Mouse (Mus musculus) layer of hippocampus, adult 9-10 months (tissue): Measurements from ENCODE around the gene Riok2.

Experiments used
- DNase-seq: peaks from one replicate; pipeline ENCODE4 v3.0.0; 2022; ENCODE audit warnings: low spot score

The Riok2 gene

GRCm38 (mm10) chr17:17408137-17408536 lies 34.0 kb downstream of the Riok2 start:
- DNase-seq: no peak

- no peak for DNase-seq
These were observed 34.8 kb downstream of the Riok2 start for GRCm38 (mm10) chr17:17408720-17409478.

GRCm38 (mm10) chr17:17409601-17410000 lies 35.5 kb downstream of the Riok2 start:
- DNase-seq: no peak

- DNase-seq: no peak
These were observed 37.3 kb downstream of the Riok2 start for GRCm38 (mm10) chr17:17411443-17411842.

DNA sequence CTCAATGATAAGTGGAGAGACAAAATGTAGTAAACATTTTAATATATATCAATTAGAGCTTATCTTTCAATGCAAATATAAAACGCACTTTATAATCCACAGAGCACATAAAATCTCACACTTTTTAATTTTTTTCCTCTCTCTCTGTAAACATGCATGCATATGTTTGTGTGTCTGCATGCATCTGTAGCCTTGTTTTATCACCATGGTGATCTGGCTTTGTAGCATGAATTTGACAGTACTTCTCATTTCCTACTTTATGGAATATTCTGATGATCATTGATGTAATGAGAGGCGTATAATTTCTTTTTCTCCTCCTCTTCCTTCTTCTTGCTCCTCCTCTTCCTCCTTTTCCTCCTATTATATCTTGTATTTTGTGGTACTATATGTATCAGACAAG lies 38.1 kb downstream of the Riok2 start:
- no peak for DNase-seq

- DNase-seq: no peak
These were observed 40.1 kb downstream of the Riok2 start for GRCm38 (mm10) chr17:17414206-17414605.

GRCm38 (mm10) chr17:17424609-17425307 lies 50.6 kb downstream of the Riok2 start:
- DNase-seq: no peak

DNA sequence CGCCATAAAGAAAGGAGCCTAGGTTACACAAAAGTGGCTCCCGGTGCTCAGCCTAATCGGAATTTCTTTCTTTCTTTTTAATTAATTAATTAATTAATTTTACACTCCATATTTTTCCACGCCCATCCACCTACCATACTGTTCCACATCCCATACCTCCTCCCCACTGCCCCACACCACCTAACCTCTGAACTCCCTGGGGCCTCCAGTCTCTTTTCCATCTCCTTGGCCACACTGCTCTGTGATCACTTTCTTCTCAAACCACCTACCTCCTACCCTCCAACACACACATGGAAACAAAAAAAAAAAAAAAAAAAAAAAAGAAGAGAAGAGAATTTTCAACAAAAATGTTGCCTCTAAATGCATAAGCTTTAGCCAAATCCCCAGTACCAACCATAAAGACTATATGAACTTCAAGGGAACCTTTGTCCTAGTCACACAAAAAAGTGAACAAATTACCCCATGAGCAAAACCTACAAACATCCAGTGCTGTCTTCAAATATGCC lies 51.3 kb downstream of the Riok2 start:
- DNase-seq: no peak

DNA sequence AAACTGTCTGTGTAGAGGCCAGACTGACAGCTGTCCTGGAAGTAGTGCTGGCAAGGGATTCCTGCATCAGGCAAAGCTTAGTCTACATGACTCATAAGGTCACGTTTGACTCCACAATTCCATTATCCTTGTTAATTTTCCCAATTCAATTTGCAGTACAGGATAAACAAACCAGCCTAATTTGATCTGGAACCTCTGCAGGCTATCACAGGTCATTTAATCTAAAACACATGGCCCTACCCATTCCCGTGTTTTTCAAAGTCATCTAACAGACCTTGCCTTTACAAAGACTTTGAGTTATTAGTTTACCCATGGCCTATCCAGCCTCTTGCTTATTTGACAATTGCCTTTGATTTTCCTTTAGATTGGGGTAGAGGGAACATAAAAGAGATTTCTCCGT lies 51.8 kb downstream of the Riok2 start:
- no peak for DNase-seq

DNA sequence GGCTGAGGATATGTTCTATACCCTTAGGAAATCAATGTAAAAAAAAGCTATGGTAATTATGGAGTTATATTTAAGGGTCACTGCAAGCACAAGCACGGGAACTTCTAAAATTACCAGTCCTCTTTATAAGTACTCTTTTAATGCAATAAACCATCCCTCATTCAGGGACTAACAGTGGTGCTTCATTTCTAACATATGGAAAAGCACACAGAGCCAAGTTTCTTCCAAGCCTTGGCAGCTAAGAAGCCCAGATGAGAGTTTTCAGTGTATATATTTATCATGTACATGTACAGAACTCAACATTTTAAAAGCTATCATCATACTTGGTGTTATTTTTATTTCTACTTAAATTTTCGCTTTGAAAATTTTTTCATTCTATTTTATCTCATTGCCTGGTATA lies 54.8 kb downstream of the Riok2 start:
- no peak for DNase-seq

- no peak for DNase-seq
These were observed 59.6 kb downstream of the Riok2 start for GRCm38 (mm10) chr17:17433679-17434078.

DNA sequence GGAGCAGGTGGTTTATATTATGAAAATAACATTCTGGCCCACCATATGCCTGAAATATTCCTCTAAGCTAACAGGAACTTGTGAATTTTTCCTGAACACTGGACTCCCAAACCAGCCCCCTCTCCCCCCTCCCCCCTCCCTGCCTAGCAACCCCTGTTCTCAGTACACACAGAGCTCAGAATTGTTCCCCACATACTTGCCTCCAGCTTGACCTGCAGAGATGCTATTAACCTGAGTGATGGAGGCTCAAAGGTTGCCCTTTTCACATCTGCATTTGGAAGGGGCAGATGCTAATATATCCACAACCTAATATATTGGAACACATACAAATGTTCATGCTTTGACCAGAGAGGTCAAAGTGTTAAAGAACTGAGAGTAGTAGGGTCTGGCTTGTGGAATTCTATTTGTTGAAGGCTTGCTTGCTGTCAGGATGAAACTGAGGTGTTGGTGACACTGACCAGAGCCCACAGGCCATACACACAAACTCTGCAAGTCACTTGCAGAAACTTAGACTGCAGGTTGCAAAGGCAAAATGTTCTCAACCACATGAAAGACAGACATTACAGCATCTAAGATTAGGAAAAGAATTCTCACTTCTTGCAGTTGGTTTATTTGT lies 64.6 kb downstream of the Riok2 start:
- no peak for DNase-seq

GRCm38 (mm10) chr17:17441876-17442498 lies 67.9 kb downstream of the Riok2 start:
- no peak for DNase-seq

- no peak for DNase-seq
These were observed 70.3 kb downstream of the Riok2 start for GRCm38 (mm10) chr17:17444297-17444886.
